Mouse (Mus musculus): ENCODE measurements around the gene Mt3. TPM values are rescaled to one million over a fixed set of nuclear protein-coding genes. Genes with fewer than 3 reads are reported as not detected.

Gene Mt3
- polyA plus RNA-seq (2017; shearing (Covaris generic)), result 2.0 TPM

DNA sequence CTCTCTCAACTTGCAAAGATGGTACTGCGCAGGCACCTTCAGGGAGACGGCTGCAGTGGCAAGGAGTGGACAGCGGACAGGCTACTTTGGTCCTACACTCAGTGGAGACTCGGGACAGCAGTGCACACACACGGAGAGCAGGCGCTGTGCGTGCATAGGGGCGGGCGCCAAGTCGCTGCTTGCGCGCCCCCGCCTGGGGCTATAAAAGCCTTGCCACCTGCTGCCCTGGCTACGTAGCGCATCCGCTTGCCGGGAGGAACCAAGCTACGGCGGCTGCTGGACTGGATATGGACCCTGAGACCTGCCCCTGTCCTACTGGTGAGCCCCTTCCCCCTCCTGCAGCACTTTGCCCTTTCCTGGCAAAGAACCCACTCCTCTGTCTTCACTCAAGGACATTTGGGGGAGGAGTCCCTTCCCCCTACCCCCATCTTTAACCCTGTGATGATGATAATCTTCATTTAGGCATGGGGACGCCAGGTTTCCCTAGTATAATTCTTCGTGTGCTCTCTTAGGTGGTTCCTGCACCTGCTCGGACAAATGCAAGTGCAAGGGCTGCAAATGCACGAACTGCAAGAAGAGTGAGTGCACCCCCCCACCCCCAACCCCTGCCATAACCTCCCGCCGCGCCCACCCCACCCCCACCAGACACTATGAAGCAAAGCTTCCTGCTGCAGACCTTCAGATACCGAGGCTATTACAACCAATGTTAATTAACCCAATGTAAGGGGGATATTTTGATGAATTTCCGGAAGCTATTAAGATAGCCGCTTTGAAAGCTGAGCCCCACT, at the start of gene Mt3:
Gene Mt3, plus strand, starts transcription at position 95 of the 788 bp plus-strand sequence.

DNA sequence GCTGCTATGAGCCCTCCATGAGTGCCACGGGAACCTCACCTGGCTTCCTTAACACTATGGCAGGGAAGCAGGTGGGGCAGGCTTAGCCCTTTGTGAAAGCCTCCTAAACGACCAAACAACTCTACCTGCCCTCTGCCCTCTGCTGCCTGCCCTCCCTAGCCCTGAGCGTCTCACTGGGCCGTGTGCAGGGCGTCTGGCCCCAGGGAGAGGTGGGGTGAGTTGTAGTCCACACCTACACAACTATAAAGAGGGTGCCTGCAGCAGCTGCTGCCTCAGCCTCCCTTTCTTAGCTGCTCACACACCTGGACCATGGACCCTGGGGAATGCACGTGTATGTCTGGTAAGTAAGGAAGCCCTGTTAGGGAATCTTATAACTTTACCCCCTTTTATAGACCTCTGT, 15.5 kb upstream of the Mt3 start, which contains the start of gene Mt4:
Gene Mt4, plus strand, starts transcription at position 265 of the 400 bp plus-strand sequence.

DNA sequence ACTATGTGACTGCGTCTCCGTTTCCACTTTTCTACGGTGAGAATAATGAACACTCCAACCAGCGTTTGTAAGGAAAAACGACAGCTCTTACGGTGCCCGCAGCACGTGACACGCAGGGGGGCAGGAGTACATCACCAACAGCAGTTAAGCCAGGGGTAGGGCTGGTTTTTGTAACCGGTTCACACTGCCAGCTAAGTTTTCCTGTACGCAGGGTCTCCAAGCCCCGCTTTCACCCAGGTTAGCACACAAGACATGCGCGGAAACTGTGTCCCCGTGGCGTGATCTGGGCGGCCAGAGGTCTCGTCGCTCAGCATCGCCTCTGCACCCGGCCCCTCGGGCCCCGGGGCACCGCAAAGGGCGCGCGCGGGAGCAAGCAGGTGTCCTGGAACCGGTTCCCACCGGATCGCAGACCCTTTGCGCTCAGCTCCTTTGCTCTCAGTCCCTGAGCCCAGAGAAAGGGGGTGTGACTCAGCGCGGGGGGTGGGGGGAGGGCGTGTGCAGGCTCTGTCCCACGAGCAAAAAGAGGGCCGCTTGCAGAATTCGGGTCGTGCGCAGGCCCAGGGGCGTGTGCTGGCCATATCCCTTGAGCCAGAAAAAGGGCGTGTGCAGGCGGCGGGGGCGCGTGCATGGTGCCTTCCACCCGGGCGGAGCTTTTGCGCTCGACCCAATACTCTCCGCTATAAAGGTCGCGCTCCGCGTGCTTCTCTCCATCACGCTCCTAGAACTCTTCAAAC, 19.8 kb downstream of the Mt3 start, which contains the start of gene Mt2:
Gene Mt2, plus strand, starts transcription at position 590 of the 734 bp plus-strand sequence.

DNA sequence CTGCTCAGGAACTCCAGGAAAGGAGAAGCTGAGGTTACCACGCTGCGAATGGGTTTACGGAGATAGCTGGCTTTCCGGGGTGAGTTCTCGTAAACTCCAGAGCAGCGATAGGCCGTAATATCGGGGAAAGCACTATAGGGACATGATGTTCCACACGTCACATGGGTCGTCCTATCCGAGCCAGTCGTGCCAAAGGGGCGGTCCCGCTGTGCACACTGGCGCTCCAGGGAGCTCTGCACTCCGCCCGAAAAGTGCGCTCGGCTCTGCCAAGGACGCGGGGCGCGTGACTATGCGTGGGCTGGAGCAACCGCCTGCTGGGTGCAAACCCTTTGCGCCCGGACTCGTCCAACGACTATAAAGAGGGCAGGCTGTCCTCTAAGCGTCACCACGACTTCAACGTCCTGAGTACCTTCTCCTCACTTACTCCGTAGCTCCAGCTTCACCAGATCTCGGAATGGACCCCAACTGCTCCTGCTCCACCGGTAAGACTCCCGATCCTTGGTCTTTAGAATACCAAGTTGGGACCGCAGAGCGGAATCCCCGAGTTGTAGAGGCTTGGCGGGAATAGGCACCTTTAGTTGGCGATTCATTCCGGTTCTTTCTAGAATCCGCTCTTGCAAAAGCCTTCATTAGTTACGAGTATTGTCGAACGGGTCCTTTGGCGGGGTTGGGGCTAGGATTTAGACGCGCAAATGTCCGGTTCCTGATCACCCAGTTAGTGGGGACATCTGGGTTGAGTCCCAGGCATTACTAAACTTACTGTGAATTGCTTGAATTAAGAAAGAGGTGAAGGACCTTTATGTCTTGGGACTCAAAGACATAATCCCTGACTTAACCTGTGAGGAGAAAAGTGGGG, 26.7 kb downstream of the Mt3 start, which contains the start of gene Mt1:
Gene Mt1, plus strand, starts transcription at position 226 of the 856 bp plus-strand sequence.

Other genes with a start within 250 kb of the Mt3 start
- gene Amfr, start 139.8 kb upstream of the Mt3 start, polyA plus RNA-seq (2017; shearing (Covaris generic)), result 146 TPM
- 125 TPM for gene Nudt21, start 115.6 kb upstream of the Mt3 start, polyA plus RNA-seq (2017; shearing (Covaris generic))
- gene Ogfod1, start 115.4 kb upstream of the Mt3 start, polyA plus RNA-seq (2017; shearing (Covaris generic)), result 12.9 TPM
- 8.4 TPM for gene Bbs2, start 53.7 kb upstream of the Mt3 start, polyA plus RNA-seq (2017; shearing (Covaris generic))
- gene Mt4, start 15.4 kb upstream of the Mt3 start, polyA plus RNA-seq (2017; shearing (Covaris generic)), result not detected
- gene Mt2, start 20.1 kb downstream of the Mt3 start, polyA plus RNA-seq (2017; shearing (Covaris generic)), result 8.0 TPM
- gene Mt1, start 26.5 kb downstream of the Mt3 start, polyA plus RNA-seq (2017; shearing (Covaris generic)), result 59.8 TPM
- 37.0 TPM for gene Nup93, start 62.0 kb downstream of the Mt3 start, polyA plus RNA-seq (2017; shearing (Covaris generic))
- 0.23 TPM for gene Slc12a3, start 176.6 kb downstream of the Mt3 start, polyA plus RNA-seq (2017; shearing (Covaris generic))
- 244 TPM for gene Herpud1, start 233.8 kb downstream of the Mt3 start, polyA plus RNA-seq (2017; shearing (Covaris generic))

Measured in effector memory CD4-positive, alpha-beta T cell, adult 7 months (primary cell).